Mouse (Mus musculus) MEL (cell line): ENCODE data around the gene Col5a3. TPM values are rescaled to one million over a fixed set of nuclear protein-coding genes. Genes with fewer than 3 reads are reported as not detected.

Experiments used
- DNase-seq: peaks from one replicate; pipeline ENCODE4 v3.0.0; 2011; ENCODE audit warnings: low read depth, low spot score
- H3K27ac ChIP-seq: 2 replicates; pipeline ENCODE4 v1.5.1; 2012; ENCODE audit warnings: low read depth, mild to moderate bottlenecking, control low read depth, low read length, moderate library complexity; ENCODE audit not compliant: control insufficient read depth
- H3K27me3 ChIP-seq, 2 experiments: fragments of 150-350 bp in 1 of 2; sonication (generic) in 1 of 2; 2 replicates each; pipeline ENCODE4 v1.6.1; 2012; ENCODE audit warnings: low read length in 2 of 2, mild to moderate bottlenecking in 2 of 2, improper control_type of control experiment in 1 of 2, moderate library complexity in 1 of 2; ENCODE audit not compliant: insufficient read depth in 2 of 2, control insufficient read depth in 1 of 2
- H3K36me3 ChIP-seq, 2 experiments: 2 replicates each; pipeline ENCODE4 v1.6.1; 2012 to 2014; ENCODE audit warnings: low read length in 2 of 2, improper control_type of control experiment in 1 of 2, inconsistent platforms in 1 of 2, mild to moderate bottlenecking in 1 of 2; ENCODE audit not compliant: insufficient read depth in 2 of 2, control insufficient read depth in 1 of 2
- H3K4me1 ChIP-seq, 2 experiments: fragments of 150-350 bp in 1 of 2; sonication (generic) in 1 of 2; 2 replicates each; pipeline ENCODE4 v1.6.1; 2012; ENCODE audit warnings: low read length in 2 of 2, improper control_type of control experiment in 1 of 2, mild to moderate bottlenecking in 1 of 2; ENCODE audit not compliant: insufficient read depth in 2 of 2, control insufficient read depth in 1 of 2
- H3K4me3 ChIP-seq, 2 experiments: fragments of 150-350 bp in 1 of 2; sonication (generic) in 1 of 2; 2 replicates each; pipeline ENCODE4 v1.5.1; 2012; ENCODE audit warnings: low read depth in 2 of 2, low read length in 2 of 2, mild to moderate bottlenecking in 2 of 2, moderate library complexity in 2 of 2, control low read depth in 1 of 2, improper control_type of control experiment in 1 of 2; ENCODE audit not compliant: control insufficient read depth in 1 of 2, insufficient read depth in 1 of 2
- H3K79me2 ChIP-seq: 2 replicates; pipeline ENCODE4 v1.6.1; 2012; ENCODE audit warnings: mild to moderate bottlenecking, low read length, moderate library complexity; ENCODE audit not compliant: control insufficient read depth, poor library complexity, insufficient read depth
- H3K9ac ChIP-seq: 2 replicates; pipeline ENCODE4 v1.6.1; 2012; ENCODE audit warnings: low read depth, mild to moderate bottlenecking, control low read depth, low read length, moderate library complexity; ENCODE audit not compliant: control insufficient read depth, poor library complexity, severe bottlenecking
- H3K9me3 ChIP-seq: fragments of 150-350 bp; sonication (generic); replicated peaks from 2 replicates; pipeline ENCODE4 v1.6.1; 2012; ENCODE audit warnings: mild to moderate bottlenecking, low read length, improper control_type of control experiment, moderate library complexity; ENCODE audit not compliant: insufficient read depth
- BHLHE40 ChIP-seq: IDR thresholded peaks from 2 replicates; pipeline ENCODE4 v1.6.1; 2012; ENCODE audit warnings: low read depth, mild to moderate bottlenecking, inconsistent platforms, low read length, improper control_type of control experiment, borderline replicate concordance
- CHD1 ChIP-seq: IDR thresholded peaks from 2 replicates; pipeline ENCODE4 v1.6.1; 2012; ENCODE audit warnings: low read depth, mild to moderate bottlenecking, inconsistent platforms, low read length, improper control_type of control experiment
- CTCF ChIP-seq, 3 experiments: IDR thresholded peaks in 2 of 3; conservative IDR thresholded peaks in 1 of 3; 2 replicates each; pipeline ENCODE4 v1.5.1; 2011 to 2012; ENCODE audit warnings: low read length in 3 of 3, low read depth in 2 of 3, mild to moderate bottlenecking in 2 of 3, improper control_type of control experiment in 1 of 3, inconsistent platforms in 1 of 3, mixed read lengths in 1 of 3, moderate library complexity in 1 of 3; ENCODE audit not compliant: control insufficient read depth in 1 of 3, insufficient read depth in 1 of 3, poor library complexity in 1 of 3, severe bottlenecking in 1 of 3
- E2F4 ChIP-seq: IDR thresholded peaks from 2 replicates; pipeline ENCODE4 v1.6.1; 2011; ENCODE audit warnings: low read depth, low read length, improper control_type of control experiment, borderline replicate concordance
- EP300 ChIP-seq, 2 experiments: IDR thresholded peaks; 2 replicates each; pipeline ENCODE4 v1.6.1; 2011; ENCODE audit warnings: improper control_type of control experiment in 2 of 2, low read length in 2 of 2, low read depth in 1 of 2, mild to moderate bottlenecking in 1 of 2
- ETS1 ChIP-seq: IDR thresholded peaks from 2 replicates; pipeline ENCODE4 v1.6.1; 2012; ENCODE audit warnings: low read depth, mild to moderate bottlenecking, inconsistent platforms, low read length, improper control_type of control experiment, moderate library complexity
- HCFC1 ChIP-seq: IDR thresholded peaks from 2 replicates; pipeline ENCODE4 v1.6.1; 2012; ENCODE audit warnings: low read depth, mild to moderate bottlenecking, inconsistent platforms, low read length, improper control_type of control experiment, moderate library complexity
- JUND ChIP-seq: IDR thresholded peaks from 2 replicates; pipeline ENCODE4 v1.6.1; 2011; ENCODE audit warnings: low read depth, mild to moderate bottlenecking, improper control_type of control experiment, low read length
- KAT2A ChIP-seq: conservative IDR thresholded peaks from 2 replicates; pipeline ENCODE4 v1.6.1; 2012; ENCODE audit warnings: low read depth, low read length, improper control_type of control experiment, inconsistent platforms
- MAFK ChIP-seq: IDR thresholded peaks from 2 replicates; pipeline ENCODE4 v1.6.1; 2011; ENCODE audit warnings: low read depth, mild to moderate bottlenecking, low read length, improper control_type of control experiment, borderline replicate concordance
- MAX ChIP-seq: IDR thresholded peaks from 2 replicates; pipeline ENCODE4 v1.6.1; 2011; ENCODE audit warnings: low read length, improper control_type of control experiment
- MAZ ChIP-seq: IDR thresholded peaks from 2 replicates; pipeline ENCODE4 v1.6.1; 2012; ENCODE audit warnings: low read depth, mild to moderate bottlenecking, inconsistent platforms, low read length, improper control_type of control experiment
- MEF2A ChIP-seq: IDR thresholded peaks from 2 replicates; pipeline ENCODE4 v1.6.1; 2014; ENCODE audit warnings: low read depth, mild to moderate bottlenecking, inconsistent platforms, low read length, improper control_type of control experiment; ENCODE audit not compliant: poor library complexity, insufficient replicate concordance, severe bottlenecking; ENCODE audit errors: extremely low read depth
- MXI1 ChIP-seq: IDR thresholded peaks from 2 replicates; pipeline ENCODE4 v1.6.1; 2011; ENCODE audit warnings: mild to moderate bottlenecking, low read depth, low read length, improper control_type of control experiment
- MYB ChIP-seq: IDR thresholded peaks from 2 replicates; pipeline ENCODE4 v1.6.1; 2011; ENCODE audit warnings: mild to moderate bottlenecking, low read depth, low read length, improper control_type of control experiment
- MYC ChIP-seq: IDR thresholded peaks from 2 replicates; pipeline ENCODE4 v1.6.1; 2011; ENCODE audit warnings: low read depth, mild to moderate bottlenecking, low read length, improper control_type of control experiment, moderate library complexity
- POLR2A ChIP-seq, 2 experiments: IDR thresholded peaks; 2 replicates each; pipeline ENCODE4 v1.6.1; 2011 to 2012; ENCODE audit warnings: low read length in 2 of 2, mild to moderate bottlenecking in 2 of 2, control low read depth in 1 of 2, improper control_type of control experiment in 1 of 2, low read depth in 1 of 2, moderate library complexity in 1 of 2; ENCODE audit not compliant: control insufficient read depth in 1 of 2, insufficient read depth in 1 of 2, poor library complexity in 1 of 2
- RAD21 ChIP-seq: IDR thresholded peaks from 2 replicates; pipeline ENCODE4 v1.6.1; 2011; ENCODE audit warnings: mild to moderate bottlenecking, low read depth, low read length, improper control_type of control experiment
- RCOR1 ChIP-seq: IDR thresholded peaks from 2 replicates; pipeline ENCODE4 v1.6.1; 2012; ENCODE audit warnings: low read depth, mild to moderate bottlenecking, inconsistent platforms, low read length, improper control_type of control experiment
- TAL1 ChIP-seq: IDR thresholded peaks from 2 replicates; pipeline ENCODE4 v1.6.1; 2012; ENCODE audit warnings: mild to moderate bottlenecking, inconsistent platforms, low read length, moderate library complexity, mixed read lengths
- TBP ChIP-seq: IDR thresholded peaks from 2 replicates; pipeline ENCODE4 v1.8.0; 2011; ENCODE audit warnings: low read depth, low read length, improper control_type of control experiment
- TCF12 ChIP-seq: IDR thresholded peaks from 2 replicates; pipeline ENCODE4 v1.6.1; 2014; ENCODE audit warnings: low read depth, mild to moderate bottlenecking, inconsistent platforms, low read length, improper control_type of control experiment, moderate library complexity
- UBTF ChIP-seq: IDR thresholded peaks from 2 replicates; pipeline ENCODE4 v1.6.1; 2012; ENCODE audit warnings: low read depth, mild to moderate bottlenecking, inconsistent platforms, low read length, improper control_type of control experiment, moderate library complexity, borderline replicate concordance; ENCODE audit not compliant: insufficient read depth
- USF1 ChIP-seq: IDR thresholded peaks from 2 replicates; pipeline ENCODE4 v1.6.1; 2014; ENCODE audit warnings: low read depth, mild to moderate bottlenecking, inconsistent platforms, low read length, improper control_type of control experiment, moderate library complexity
- ZC3H11A ChIP-seq: IDR thresholded peaks from 2 replicates; pipeline ENCODE4 v1.6.1; 2012; ENCODE audit warnings: low read depth, mild to moderate bottlenecking, inconsistent platforms, low read length, improper control_type of control experiment
- ZKSCAN1 ChIP-seq: IDR thresholded peaks from 2 replicates; pipeline ENCODE4 v1.6.1; 2012; ENCODE audit warnings: low read depth, mild to moderate bottlenecking, inconsistent platforms, low read length, improper control_type of control experiment, moderate library complexity
- ZNF384 ChIP-seq: IDR thresholded peaks from 2 replicates; pipeline ENCODE4 v1.6.1; 2012; ENCODE audit warnings: low read depth, mild to moderate bottlenecking, inconsistent platforms, low read length, improper control_type of control experiment
- polyA plus RNA-seq, 2 experiments: library from polyadenylated mRNA; stranded (reverse) in 1 of 2; unstranded in 1 of 2; fragments of >175 nt in 1 of 2; fragments of >200 nt in 1 of 2; gene quantifications; 2 replicates each; pipeline versions ENCODE4 v1.2.1 to v1.2.4; 2012; ENCODE audit warnings: low replicate concordance in 2 of 2, low read depth in 1 of 2; ENCODE audit not compliant: insufficient read length in 2 of 2, insufficient read depth in 1 of 2, missing spikeins in 1 of 2
- total RNA-seq: library from RNA; depleted of rRNA; stranded (reverse); fragments of 300-350 nt; gene quantifications from 2 replicates; pipeline ENCODE4 v1.2.3, GENCODE M21; 2012

Col5a3 gene
- total and polyA plus RNA-seq, 3 experiments, result 0.08 to 0.53 TPM; not detected in 1

DNA sequence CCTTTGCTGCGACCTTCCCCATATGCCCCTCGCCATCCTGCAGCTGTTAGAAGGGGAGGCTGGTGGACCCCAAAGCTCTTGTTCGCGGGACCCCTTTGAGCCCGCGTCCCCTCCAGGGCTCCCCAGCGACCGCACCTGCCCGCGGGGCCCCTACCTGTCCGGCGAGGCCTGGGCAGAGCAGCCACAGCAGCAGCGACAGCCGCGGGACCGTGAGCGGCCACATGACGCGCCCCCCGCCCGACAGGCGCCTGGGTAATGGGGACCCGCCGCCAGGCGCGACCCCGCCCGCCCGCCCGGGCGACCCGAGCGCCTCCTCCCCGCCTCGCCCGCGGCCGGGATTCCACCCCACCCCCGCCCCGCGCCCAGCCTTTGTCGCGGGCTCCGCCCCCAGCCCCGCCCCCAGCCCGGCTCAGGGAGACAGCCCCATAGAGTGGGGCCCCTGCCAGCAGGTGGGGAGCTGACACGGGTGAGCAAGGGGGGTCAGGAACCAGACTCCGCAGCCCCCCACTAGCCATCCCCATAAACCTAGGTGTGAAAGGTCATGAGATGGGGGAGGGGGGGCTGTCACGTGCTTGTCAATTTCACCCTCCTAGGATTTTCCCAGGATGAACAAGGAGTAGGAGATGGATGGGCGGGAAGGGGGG, 68.7 kb downstream of the Col5a3 start, which contains the start of gene Olfm2:
Gene Olfm2 (minus strand): TSS at position 333 of the 644 bp plus-strand sequence.
- peak; percentile 58 for DNase-seq
- Histone ChIP-seq H3K27ac (no peak within 1 kb of the TSS), H3K9me3 (no peaks in the 10 kb centered on the region), H3K9ac (peak within 1 kb of the TSS; percentile 11; the same call in 1 of the 2 replicates), H3K27me3 (peaks cover 13 to 18% of the 10 kb centered on the region in 2 experiments), H3K4me3 (peak within 1 kb of the TSS; percentile 25 to 39; a peak in 3 of 4 replicates), H3K4me1 (peaks cover 16 to 38% of the 10 kb centered on the region in 2 experiments), H3K79me2 (no peaks in the 10 kb centered on the region), H3K36me3 (peaks cover 0 to 21% of the 10 kb centered on the region in 2 experiments; a peak in 2 of 4 replicates)
- TF ChIP-seq MAZ (peak; percentile 55; the same call in 1 of the 2 replicates), USF1 (peak; percentile 72), EP300 (IDR thresholded peaks at IDR 0.05; ENCODE audit: low read depth in 1 of 2, low read length in 2 of 2) (no peak), ZC3H11A (no peak), BHLHE40 (peak; percentile 77; the same call in 1 of the 2 replicates), CHD1 (no peak), MXI1 (no peak; the same call in 1 of the 2 replicates), TBP (no peak), MYB (no peak), HCFC1 (no peak), TAL1 (no peak)

DNA sequence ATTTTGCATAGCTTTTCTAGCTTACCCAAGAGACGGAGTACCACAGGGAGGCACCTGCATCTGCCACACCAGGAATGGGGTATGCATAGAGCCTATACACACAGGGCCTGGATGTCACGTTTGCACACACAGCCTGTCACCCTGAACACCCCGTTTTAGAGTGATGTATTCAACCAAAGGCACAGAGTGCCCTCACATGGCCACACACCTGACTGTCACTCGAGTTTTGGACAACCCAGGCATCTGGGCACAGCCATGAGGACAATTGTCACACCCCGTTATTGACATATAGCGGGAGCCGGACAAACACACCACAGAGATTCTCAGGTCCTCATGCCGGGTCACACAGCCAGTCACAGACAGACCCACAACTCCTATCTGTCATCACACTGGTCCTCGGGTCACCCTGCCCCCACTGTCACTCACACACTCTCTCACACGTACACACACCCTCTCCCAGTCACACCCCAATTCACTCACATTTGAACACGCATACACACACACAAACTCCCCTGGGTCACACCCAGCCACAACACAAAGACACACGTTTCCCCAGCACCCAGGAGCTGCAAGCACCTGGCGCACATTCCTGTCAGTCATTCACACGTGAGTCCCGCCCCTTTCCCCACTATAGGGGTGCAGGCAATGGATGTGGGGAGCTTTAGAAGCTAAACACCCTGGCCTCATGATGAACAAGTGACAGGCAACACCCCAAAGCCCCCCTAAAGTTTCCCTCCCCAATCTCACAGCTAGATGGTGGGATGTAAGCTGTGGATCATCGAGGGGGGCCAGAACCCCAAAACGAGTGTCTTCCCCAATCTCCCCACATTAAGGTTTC, 69.5 kb downstream of the Col5a3 start:
- Histone ChIP-seq H3K9ac (peak overlapping the region; percentile 11; the same call in 1 of the 2 replicates), H3K36me3 (peaks cover 0 to 25% of the 10 kb centered on the region in 2 experiments; a peak in 2 of 4 replicates), H3K79me2 (no peaks in the 10 kb centered on the region), H3K9me3 (no peaks in the 10 kb centered on the region), H3K27ac (no peak overlapping the region), H3K4me1 (peaks cover 16 to 42% of the 10 kb centered on the region in 2 experiments), H3K27me3 (peaks cover 13 to 18% of the 10 kb centered on the region in 2 experiments), H3K4me3 (peak overlapping the region in 1 of 2 experiments; percentile 39; a peak in 2 of 4 replicates)
- peak; percentile 47 for DNase-seq
- TF ChIP-seq MEF2A (no peak), ZKSCAN1 (no peak), ETS1 (no peak), TAL1 (0 out of 2 replicates have a peak, but pooled peaks have one; percentile 3), UBTF (no peak), CTCF (IDR thresholded peaks at IDR 0.05 in 2 of 3, conservative IDR thresholded peaks at IDR 0.05 in 1 of 3; ENCODE audit: control insufficient read depth in 1 of 3, insufficient read depth in 1 of 3, low read depth in 2 of 3, low read length in 3 of 3, poor library complexity in 1 of 3, severe bottlenecking in 1 of 3) (0 out of 6 replicates have a peak, but pooled peaks of 1 of the 3 experiments have one; percentile 2), POLR2A (IDR thresholded peaks at IDR 0.05; ENCODE audit: control insufficient read depth in 1 of 2, insufficient read depth in 1 of 2, low read depth in 1 of 2, low read length in 2 of 2, poor library complexity in 1 of 2) (no peak), MAX (no peak), BHLHE40 (no peak; the same call in 1 of the 2 replicates), MYC (no peak), ZNF384 (no peak), MAFK (no peak), ZC3H11A (no peak), EP300 (IDR thresholded peaks at IDR 0.05; ENCODE audit: low read depth in 1 of 2, low read length in 2 of 2) (no peak), CHD1 (no peak), RCOR1 (no peak), RAD21 (peak; percentile 2), KAT2A (no peak), E2F4 (no peak), JUND (no peak), TCF12 (no peak)
